Mouse (Mus musculus) embryonic facial prominence, embryonic 11.5 days (tissue): ENCODE data around the gene Saa1. TPM values are rescaled to one million over a fixed set of nuclear protein-coding genes. Genes with fewer than 3 reads are reported as not detected.
A peak's percentile ranks its signal among the peaks of the same experiment; 100 is the strongest.

Experiments used
- ATAC-seq: fragments of 200-750 bp; cut with Nextera tagmentation; replicated peaks from 2 replicates; pipeline ENCODE4 v1.8.0; 2017; ENCODE audit warnings: low read depth; ENCODE audit not compliant: insufficient number of reproducible peaks, low FRiP score, low TSS enrichment
- DNase-seq: peaks from one replicate; pipeline ENCODE4 v3.0.0-alpha.2; 2015; ENCODE audit warnings: low spot score
- H3K27ac ChIP-seq: fragments of 300-500 bp; sonication (generic); replicated peaks from 2 replicates; pipeline ENCODE4 v1.5.1; 2014; ENCODE audit warnings: mild to moderate bottlenecking, low read depth, low read length, control low read depth
- H3K27me3 ChIP-seq: fragments of 300-500 bp; sonication (generic); 2 replicates; pipeline ENCODE4 v1.6.1; 2014; ENCODE audit warnings: mild to moderate bottlenecking, low read length, moderate library complexity, mixed read lengths; ENCODE audit not compliant: control insufficient read depth, insufficient read depth
- H3K36me3 ChIP-seq: fragments of 300-500 bp; sonication (generic); replicated peaks from 2 replicates; pipeline ENCODE4 v1.6.1; 2014; ENCODE audit warnings: low read depth, mild to moderate bottlenecking, low read length, moderate library complexity, mixed read lengths; ENCODE audit not compliant: control insufficient read depth, insufficient read depth
- H3K4me1 ChIP-seq: fragments of 300-500 bp; sonication (generic); 2 replicates; pipeline ENCODE4 v1.6.1; 2014; ENCODE audit warnings: low read length, mixed read lengths; ENCODE audit not compliant: control insufficient read depth, insufficient read depth
- H3K4me2 ChIP-seq: fragments of 300-500 bp; sonication (generic); 2 replicates; pipeline ENCODE4 v1.6.1; 2014; ENCODE audit warnings: low read depth, mild to moderate bottlenecking, control low read depth, low read length, moderate library complexity
- H3K4me3 ChIP-seq: fragments of 300-500 bp; sonication (generic); 2 replicates; pipeline ENCODE4 v1.5.1; 2014; ENCODE audit warnings: low read depth, low read length, control low read depth
- H3K9ac ChIP-seq: fragments of 300-500 bp; sonication (generic); replicated peaks from 2 replicates; pipeline ENCODE4 v1.6.1; 2014; ENCODE audit warnings: mild to moderate bottlenecking, control low read depth, low read length
- H3K9me3 ChIP-seq: fragments of 300-500 bp; sonication (generic); replicated peaks from 2 replicates; pipeline ENCODE4 v1.6.1; 2016; ENCODE audit warnings: mild to moderate bottlenecking, low read length, inconsistent platforms, mixed read lengths; ENCODE audit not compliant: control insufficient read depth
- WGBS: fragments of 180-500 bp; shearing (Covaris S2); extraction: QIAGEN DNeasy Blood & Tissue Kit; methylation state at CpG from one replicate; pipeline ENCODE4 v1.1.7; 2014; 5-methylcytosine and 5-hydroxymethylcytosine counted together
- polyA plus RNA-seq: library from polyadenylated mRNA; unstranded; fragments of >200 nt; fragmentation: Nextera tagmentation; extraction: Ambion mirVana; gene quantifications from 2 replicates; pipeline ENCODE4 v1.2.1, GENCODE M21; 2014

Saa1 gene
- polyA plus RNA-seq, 1 experiment from 2014 or later = 0.67 TPM

GRCm38 (mm10) chr7:46715600-46715999, 27.2 kb downstream of the Saa1 start, which contains the start of gene Saa3:
TSS of gene Saa3 (minus strand) at chr7:46715700.
- 84% methylated on average over 5 of the region's 5 CpGs for WGBS
- H3K4me1 ChIP-seq = no peaks in the 10 kb centered on the region
- no peak within 1 kb of the TSS for H3K4me3 ChIP-seq
- H3K27ac ChIP-seq = no peak within 1 kb of the TSS
- ATAC-seq (no peak), DNase-seq (no peak)
- H3K27me3 ChIP-seq = no peaks in the 10 kb centered on the region
- H3K36me3 ChIP-seq = no peaks in the 10 kb centered on the region
- H3K9ac ChIP-seq = no peak within 1 kb of the TSS
- H3K4me2 ChIP-seq = no peak within 1 kb of the TSS
- H3K9me3 ChIP-seq = no peaks in the 10 kb centered on the region

GRCm38 (mm10) chr7:46714518-46714917, 28.3 kb downstream of the Saa1 start:
- no peak overlapping the region for H3K9ac ChIP-seq
- ATAC-seq (no peak), DNase-seq (peak; percentile 75)
- H3K27ac ChIP-seq = no peak overlapping the region
- H3K27me3 ChIP-seq = no peaks in the 10 kb centered on the region
- H3K36me3 ChIP-seq = no peaks in the 10 kb centered on the region
- no peaks in the 10 kb centered on the region for H3K4me1 ChIP-seq
- H3K4me3 ChIP-seq = no peak overlapping the region
- no peaks in the 10 kb centered on the region for H3K9me3 ChIP-seq
- WGBS = 32% methylated on average over 6 of the region's 6 CpGs
- no peak overlapping the region for H3K4me2 ChIP-seq

- H3K27me3 ChIP-seq = no peaks in the 10 kb centered on the region
- H3K27ac ChIP-seq = no peak overlapping the region
- DNase-seq (no peak), ATAC-seq (no peak)
- no peak overlapping the region for H3K4me2 ChIP-seq
- H3K9ac ChIP-seq = no peak overlapping the region
- 67% methylated on average over 6 of the region's 6 CpGs for WGBS
- no peaks in the 10 kb centered on the region for H3K9me3 ChIP-seq
- no peak overlapping the region for H3K4me3 ChIP-seq
- H3K4me1 ChIP-seq = no peaks in the 10 kb centered on the region
- no peaks in the 10 kb centered on the region for H3K36me3 ChIP-seq
Observed at GRCm38 (mm10) chr7:46712250-46712649, 30.5 kb downstream of the Saa1 start.

- WGBS = under 1% methylated on average over 38 of the region's 38 CpGs
- Histone ChIP-seq H3K4me2 (peak within 1 kb of the TSS; percentile 40), H3K9me3 (no peaks in the 10 kb centered on the region), H3K4me1 (no peaks in the 10 kb centered on the region), H3K36me3 (peaks cover 6% of the 10 kb centered on the region), H3K4me3 (peak within 1 kb of the TSS; percentile 89), H3K27me3 (no peaks in the 10 kb centered on the region), H3K27ac (peak within 1 kb of the TSS; percentile 76), H3K9ac (peak within 1 kb of the TSS; percentile 97)
- ATAC-seq = peak; percentile 97
- peak; percentile 97 for DNase-seq
Observed at GRCm38 (mm10) chr7:46710390-46710844, 32.4 kb downstream of the Saa1 start, which contains the start of gene Saal1. TSS of gene Saal1 (minus strand) at chr7:46710680.

- WGBS = 93% methylated on average over 6 of the region's 6 CpGs
- H3K27me3 ChIP-seq = no peaks in the 10 kb centered on the region
- H3K27ac ChIP-seq = no peak overlapping the region
- H3K4me2 ChIP-seq = no peak overlapping the region
- peaks cover 13% of the 10 kb centered on the region for H3K36me3 ChIP-seq
- H3K9ac ChIP-seq = no peak overlapping the region
- H3K4me1 ChIP-seq = no peaks in the 10 kb centered on the region
- no peak for DNase-seq
- H3K4me3 ChIP-seq = no peak overlapping the region
- no peaks in the 10 kb centered on the region for H3K9me3 ChIP-seq
- ATAC-seq = no peak
Observed at GRCm38 (mm10) chr7:46700521-46701025, 42.2 kb downstream of the Saa1 start.

- Histone ChIP-seq H3K27me3 (no peaks in the 10 kb centered on the region), H3K36me3 (peaks cover 18% of the 10 kb centered on the region), H3K9ac (no peak overlapping the region), H3K4me1 (no peaks in the 10 kb centered on the region), H3K4me3 (no peak overlapping the region), H3K9me3 (no peaks in the 10 kb centered on the region), H3K4me2 (no peak overlapping the region), H3K27ac (no peak overlapping the region)
- ATAC-seq = no peak
- no peak for DNase-seq
- 83% methylated on average over 1 of the region's 1 CpGs for WGBS
Observed at GRCm38 (mm10) chr7:46696754-46697153, 46.0 kb downstream of the Saa1 start.

Other genes starting within 250 kb of the Saa1 start
- 10.8 and 11.6 TPM in 2 replicates for gene Sergef, start 103.2 kb downstream of the Saa1 start, polyA plus RNA-seq
- gene Tph1, start 70.4 kb downstream of the Saa1 start, polyA plus RNA-seq = 0.29 and 0.66 TPM in 2 replicates
- 45.6 and 51.7 TPM in 2 replicates for gene Saal1, start 32.3 kb downstream of the Saa1 start, polyA plus RNA-seq
- not detected in 2 replicates for gene Saa3, start 27.3 kb downstream of the Saa1 start, polyA plus RNA-seq
- not detected in 2 replicates for gene Saa4, start 10.4 kb downstream of the Saa1 start, polyA plus RNA-seq
- 1.4 and 1.6 TPM in 2 replicates for gene Saa2, start 8.8 kb upstream of the Saa1 start, polyA plus RNA-seq
- gene Hps5, start 53.1 kb upstream of the Saa1 start, polyA plus RNA-seq = 14.8 and 18.8 TPM in 2 replicates
- 60.2 and 64.0 TPM in 2 replicates for gene Gtf2h1, start 53.1 kb upstream of the Saa1 start, polyA plus RNA-seq
- 1,561 and 1,765 TPM in 2 replicates for gene Ldha, start 98.5 kb upstream of the Saa1 start, polyA plus RNA-seq
- gene Ldhc, start 118.2 kb upstream of the Saa1 start, polyA plus RNA-seq = 0.26 TPM in 1 of 2 replicates, not detected in the other
- gene Tsg101, start 177.0 kb upstream of the Saa1 start, polyA plus RNA-seq = 306 and 341 TPM in 2 replicates
- 13.1 and 14.8 TPM in 2 replicates for gene Uevld, start 215.5 kb upstream of the Saa1 start, polyA plus RNA-seq
- not detected in 2 replicates for gene Gm9999, start 240.6 kb upstream of the Saa1 start, polyA plus RNA-seq